Mouse (Mus musculus) testis, adult 2 months (tissue): ENCODE data around the gene Aldh1a1. TPM values are rescaled to one million over a fixed set of nuclear protein-coding genes. Genes with fewer than 3 reads are reported as not detected.
A peak's percentile ranks its signal among the peaks of the same experiment; 100 is the strongest.
"Not testable (repeated sequence)": the region's sequence is repeated elsewhere in the genome, so short reads cannot be mapped to it uniquely, and the experiment has no call there.

Experiments
- H3K27ac ChIP-seq: fragments of 200-500 bp; 2 replicates; pipeline ENCODE4 v1.5.1; 2012; ENCODE audit warnings: low read depth, low read length; ENCODE audit not compliant: control insufficient read depth, insufficient read depth
- H3K27me3 ChIP-seq: fragments of 200-500 bp; 2 replicates; pipeline ENCODE4 v1.6.1; 2012; ENCODE audit warnings: mild to moderate bottlenecking, low read length, moderate library complexity; ENCODE audit not compliant: control insufficient read depth, insufficient read depth
- H3K36me3 ChIP-seq: fragments of 200-500 bp; 2 replicates; pipeline ENCODE4 v1.6.1; 2012; ENCODE audit warnings: mild to moderate bottlenecking, low read length; ENCODE audit not compliant: control insufficient read depth, insufficient read depth
- H3K4me1 ChIP-seq: fragments of 200-500 bp; 2 replicates; pipeline ENCODE4 v1.6.1; 2012; ENCODE audit warnings: low read length; ENCODE audit not compliant: control insufficient read depth, insufficient read depth
- H3K4me3 ChIP-seq: fragments of 200-500 bp; 2 replicates; pipeline ENCODE4 v1.5.1; 2012; ENCODE audit warnings: low read depth, mild to moderate bottlenecking, low read length, moderate library complexity, mixed read lengths; ENCODE audit not compliant: control insufficient read depth
- CTCF ChIP-seq: fragments of 200-500 bp; IDR thresholded peaks from 2 replicates; pipeline ENCODE4 v1.5.1; 2012; ENCODE audit warnings: low read depth, mild to moderate bottlenecking, inconsistent platforms, low read length, moderate library complexity; ENCODE audit not compliant: control insufficient read depth, insufficient read depth, insufficient replicate concordance
- POLR2A ChIP-seq: fragments of 200-500 bp; IDR thresholded peaks from 2 replicates; pipeline ENCODE4 v1.6.1; 2012; ENCODE audit warnings: low read depth, mild to moderate bottlenecking, inconsistent platforms, low read length, moderate library complexity; ENCODE audit not compliant: control insufficient read depth
- polyA plus RNA-seq: library from polyadenylated mRNA; depleted of rRNA; stranded (reverse); fragments of >200 nt; gene quantifications from 2 replicates; pipeline ENCODE4 v1.2.3, GENCODE M21; 2012

Gene Aldh1a1
- polyA plus RNA-seq, 1 experiment: 95.7 TPM

GRCm38 (mm10) chr19:20622434-20622833, 129.9 kb downstream of the Aldh1a1 start:
- Histone ChIP-seq H3K4me1 (no peaks in the 10 kb centered on the region), H3K36me3 (no peaks in the 10 kb centered on the region), H3K27me3 (no peaks in the 10 kb centered on the region), H3K27ac (no peak overlapping the region), H3K4me3 (no peak overlapping the region)
- TF ChIP-seq POLR2A (no peak), CTCF (no peak)

GRCm38 (mm10) chr19:20623416-20623815, 130.9 kb downstream of the Aldh1a1 start:
- Histone ChIP-seq H3K27ac (peak overlapping the region; percentile 39; the same call in 1 of the 2 replicates), H3K36me3 (no peaks in the 10 kb centered on the region), H3K27me3 (no peaks in the 10 kb centered on the region), H3K4me1 (no peaks in the 10 kb centered on the region), H3K4me3 (no peak overlapping the region)
- no peak for TF ChIP-seq CTCF
- TF ChIP-seq POLR2A: no peak

DNA sequence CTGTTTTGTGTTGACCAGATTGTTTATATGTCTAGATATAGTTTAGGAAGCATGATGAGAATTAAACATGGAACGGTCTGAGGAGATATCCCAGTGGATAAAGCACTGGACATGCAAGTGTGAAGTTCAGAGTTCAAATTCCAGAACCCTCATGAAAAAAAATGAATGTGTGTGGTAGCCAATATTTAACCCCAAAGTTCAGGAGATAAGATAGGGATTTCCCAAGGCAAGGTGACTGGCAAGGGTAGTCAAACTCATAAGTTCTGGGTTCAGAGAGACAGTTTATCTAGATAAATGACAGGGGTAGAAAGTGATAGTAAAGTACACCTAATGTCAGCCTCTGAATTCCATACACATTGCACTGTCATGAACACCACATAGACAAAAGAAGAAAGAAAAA, 138.5 kb downstream of the Aldh1a1 start:
- no peak for TF ChIP-seq CTCF
- TF ChIP-seq POLR2A: no peak
- H3K27me3 ChIP-seq: no peaks in the 10 kb centered on the region
- no peak overlapping the region for H3K27ac ChIP-seq
- H3K4me3 ChIP-seq: no peak overlapping the region
- H3K4me1 ChIP-seq: no peaks in the 10 kb centered on the region
- H3K36me3 ChIP-seq: no peaks in the 10 kb centered on the region

DNA sequence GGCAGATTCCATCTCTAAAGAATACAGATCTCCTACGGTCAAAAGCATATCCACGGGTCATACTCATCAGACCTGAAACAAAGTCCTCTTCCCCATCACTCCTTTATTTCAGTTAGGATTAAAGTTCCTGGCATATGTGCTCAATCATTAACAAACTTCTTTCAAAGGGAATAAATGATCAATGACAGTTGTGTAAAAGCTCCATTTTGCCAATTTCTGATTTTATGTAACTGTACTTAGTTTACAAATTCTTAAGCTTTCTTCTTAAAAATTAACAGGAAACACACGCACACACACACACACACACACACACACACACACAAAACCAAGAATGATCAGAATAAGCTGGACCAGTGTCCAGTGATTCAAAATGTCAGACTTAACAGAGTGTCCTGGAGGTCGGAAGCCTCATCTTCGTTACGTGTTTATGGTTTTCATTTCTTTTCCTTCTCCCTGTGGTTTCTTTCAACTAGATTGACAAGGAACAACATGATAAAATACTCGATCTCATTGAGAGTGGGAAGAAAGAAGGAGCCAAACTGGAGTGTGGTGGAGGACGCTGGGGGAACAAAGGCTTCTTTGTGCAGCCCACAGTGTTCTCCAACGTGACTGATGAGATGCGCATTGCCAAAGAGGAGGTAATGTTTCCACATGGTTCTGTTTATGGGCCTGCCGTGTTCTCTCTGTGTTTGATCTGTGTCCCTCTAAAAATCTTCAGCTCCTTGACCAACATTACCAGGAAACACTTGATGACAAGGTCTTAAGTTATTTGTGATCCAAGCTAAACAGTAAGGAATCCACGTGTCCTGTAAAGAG, 141.6 kb downstream of the Aldh1a1 start:
- no peaks in the 10 kb centered on the region for H3K27me3 ChIP-seq
- TF ChIP-seq POLR2A (no peak), CTCF (no peak)
- H3K4me1 ChIP-seq: no peaks in the 10 kb centered on the region
- no peaks in the 10 kb centered on the region for H3K36me3 ChIP-seq
- peak overlapping the region; percentile 54 for H3K27ac ChIP-seq
- H3K4me3 ChIP-seq: no peak overlapping the region

DNA sequence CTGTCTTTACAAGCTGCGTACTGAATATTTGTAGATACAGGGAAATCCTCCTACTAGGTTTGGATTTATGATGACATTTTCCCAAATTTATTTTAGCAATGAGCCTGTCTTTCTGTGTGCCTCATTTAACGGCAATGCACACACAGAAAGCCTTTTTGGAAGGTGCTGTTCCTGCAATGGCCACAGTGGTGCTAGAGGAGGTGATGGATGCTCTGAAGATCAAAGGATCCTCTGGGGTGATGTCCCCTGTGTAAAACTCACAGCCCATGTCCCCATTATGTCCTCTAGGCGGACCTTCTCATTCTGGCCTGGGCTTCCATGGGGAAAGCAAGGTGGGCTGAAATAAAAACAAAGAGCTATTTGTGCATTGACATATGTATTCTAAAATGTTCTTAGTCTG, 151.8 kb downstream of the Aldh1a1 start:
- TF ChIP-seq POLR2A (no peak), CTCF (no peak)
- Histone ChIP-seq H3K4me3 (no peak overlapping the region), H3K4me1 (no peaks in the 10 kb centered on the region), H3K27me3 (no peaks in the 10 kb centered on the region), H3K36me3 (no peaks in the 10 kb centered on the region), H3K27ac (no peak overlapping the region)

DNA sequence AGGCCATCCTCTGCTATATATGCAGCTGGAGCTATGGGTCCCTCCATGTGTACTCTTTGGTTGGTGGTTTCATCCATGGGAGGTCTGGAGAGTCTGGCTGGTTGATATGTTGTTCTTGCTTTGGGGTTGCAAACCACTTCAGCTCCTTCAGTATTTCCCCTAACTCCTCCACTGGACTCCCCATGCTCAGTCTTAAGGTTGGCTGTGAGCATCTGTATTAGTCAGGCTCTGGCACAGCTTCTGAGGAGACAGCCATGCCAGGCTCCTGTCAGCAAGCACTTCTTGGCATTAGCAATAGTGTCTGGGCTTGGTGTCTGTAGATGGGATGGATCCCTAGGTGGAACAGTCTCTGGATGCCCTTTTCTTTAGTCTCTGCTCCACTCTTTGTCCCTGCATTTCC, 155.0 kb downstream of the Aldh1a1 start:
- H3K27me3 ChIP-seq, H3K27ac ChIP-seq, H3K36me3 ChIP-seq, H3K4me1 ChIP-seq, H3K4me3 ChIP-seq: not testable (repeated sequence)

DNA sequence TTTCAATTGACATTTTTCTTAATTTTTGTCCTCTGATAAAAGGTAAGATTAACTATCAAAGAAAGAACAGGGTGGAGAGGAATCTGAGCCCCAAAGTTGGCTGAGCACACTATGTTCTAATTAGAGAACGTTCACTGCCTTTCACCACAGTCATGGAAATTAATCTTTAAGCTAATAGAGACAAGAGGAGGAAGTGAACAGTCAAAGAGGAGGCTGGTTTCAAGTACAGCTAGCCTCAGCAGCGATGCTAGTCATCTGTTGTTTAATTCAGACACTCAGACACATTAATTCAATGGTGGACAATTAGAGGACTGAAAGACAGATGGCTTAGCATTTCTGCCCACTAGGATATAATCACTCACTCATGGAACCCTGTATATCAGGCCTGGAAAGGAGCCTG, 157.5 kb downstream of the Aldh1a1 start:
- H3K27ac ChIP-seq: no peak overlapping the region
- H3K27me3 ChIP-seq: no peaks in the 10 kb centered on the region
- TF ChIP-seq POLR2A (no peak), CTCF (no peak)
- no peaks in the 10 kb centered on the region for H3K4me1 ChIP-seq
- H3K36me3 ChIP-seq: no peaks in the 10 kb centered on the region
- H3K4me3 ChIP-seq: no peak overlapping the region
